Mouse (Mus musculus) myocyte (in vitro differentiated cells): ENCODE results near the gene Exosc7.

ENCODE experiments used
- CEBPB ChIP-seq: IDR thresholded peaks from 2 replicates; pipeline ENCODE4 v1.6.1; 2011; ENCODE audit warnings: mild to moderate bottlenecking, moderate library complexity; ENCODE audit not compliant: poor library complexity, insufficient read depth, severe bottlenecking
- E2F4 ChIP-seq: IDR thresholded peaks from one replicate; pipeline ENCODE4 v1.6.1; 2011; ENCODE audit warnings: mild to moderate bottlenecking, control low read depth, moderate library complexity; ENCODE audit not compliant: insufficient read depth
- MAX ChIP-seq: IDR thresholded peaks from one replicate; pipeline ENCODE4 v1.6.1; 2011; ENCODE audit warnings: low read depth, mild to moderate bottlenecking, control low read depth
- MYOD1 ChIP-seq, 3 experiments: IDR thresholded peaks; one replicate each; pipeline ENCODE4 v1.6.1; 2011; ENCODE audit warnings: control low read depth in 2 of 3, low read depth in 2 of 3, mild to moderate bottlenecking in 2 of 3, moderate library complexity in 1 of 3; ENCODE audit not compliant: insufficient read length in 2 of 3, control insufficient read depth in 1 of 3
- POLR2A ChIP-seq: IDR thresholded peaks from one replicate; pipeline ENCODE4 v1.6.1; 2011; ENCODE audit warnings: low read depth, mild to moderate bottlenecking, control low read depth, moderate library complexity; ENCODE audit not compliant: insufficient read length
- REST ChIP-seq: IDR thresholded peaks from one replicate; pipeline ENCODE4 v1.6.1; 2011; ENCODE audit warnings: mild to moderate bottlenecking, control low read depth, moderate library complexity; ENCODE audit not compliant: insufficient read depth, insufficient read length
- TCF12 ChIP-seq: IDR thresholded peaks from one replicate; pipeline ENCODE4 v1.6.1; 2011; ENCODE audit warnings: mild to moderate bottlenecking, control low read depth; ENCODE audit not compliant: poor library complexity, insufficient read depth, severe bottlenecking
- USF1 ChIP-seq: IDR thresholded peaks from one replicate; pipeline ENCODE4 v1.6.1; 2011; ENCODE audit warnings: low read depth, mild to moderate bottlenecking, control low read depth, moderate library complexity

DNA sequence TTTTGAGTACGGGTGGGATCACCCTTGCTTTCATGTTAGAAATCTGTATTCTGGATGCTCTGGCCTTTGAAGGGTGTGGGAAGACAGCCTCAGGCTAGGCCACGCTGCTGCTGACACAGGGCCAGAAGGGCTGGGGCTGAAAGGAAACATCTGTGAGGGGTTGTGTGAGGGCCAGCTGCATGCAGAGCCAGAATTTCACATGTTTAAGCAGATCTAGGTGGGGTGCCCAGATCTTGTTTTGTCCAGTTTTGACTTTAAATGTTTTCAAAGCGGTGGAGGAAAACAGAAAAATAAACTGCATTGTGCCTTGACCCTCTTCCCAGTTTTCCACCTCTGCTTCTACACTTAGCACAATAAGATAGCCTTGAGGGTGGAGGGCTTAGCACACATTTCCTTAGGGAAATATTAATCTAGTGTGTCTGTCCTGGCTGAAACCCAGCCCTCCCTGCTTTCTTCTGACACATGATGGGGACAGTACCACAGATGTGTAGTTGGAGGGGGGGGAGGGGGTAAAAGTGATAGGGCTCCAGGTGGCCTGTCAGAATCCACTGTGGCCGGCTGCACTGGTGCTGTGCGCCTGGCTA is 26.0 kb downstream of the Exosc7 start:
- no peak for TF ChIP-seq POLR2A
- TF ChIP-seq MAX: no peak
- no peak for TF ChIP-seq E2F4
- no peak for TF ChIP-seq CEBPB
- no peak for TF ChIP-seq REST
- TF ChIP-seq TCF12: no peak
- TF ChIP-seq USF1: no peak
- TF ChIP-seq MYOD1 (IDR thresholded peaks at IDR 0.05; ENCODE audit: control insufficient read depth in 1 of 3, insufficient read length in 2 of 3, low read depth in 2 of 3): no peak
